Mouse (Mus musculus): ENCODE measurements around the gene Ugt2b37.
"Not testable (repeated sequence)": the region's sequence is repeated elsewhere in the genome, so short reads cannot be mapped to it uniquely, and the experiment has no call there.

The Ugt2b37 gene

GRCm38 (mm10) chr5:87254676-87255075 is at the start of gene Ugt2b37:
Gene Ugt2b37 (minus strand): TSS chr5:87254804.
- DNase-seq (ENCODE audit: low read depth, low spot score), result not testable (repeated sequence)

GRCm38 (mm10) chr5:87286180-87286579 is 31.6 kb upstream of the Ugt2b37 start:
- not testable (repeated sequence) for DNase-seq (ENCODE audit: low read depth, low spot score)

GRCm38 (mm10) chr5:87275986-87276385 is 21.4 kb upstream of the Ugt2b37 start:
- not testable (repeated sequence) for DNase-seq (ENCODE audit: low read depth, low spot score)

- DNase-seq (ENCODE audit: low read depth, low spot score), result no peak
Observed at GRCm38 (mm10) chr5:87275581-87275980, 21.0 kb upstream of the Ugt2b37 start.

- DNase-seq (ENCODE audit: low read depth, low spot score), result no peak
Observed at GRCm38 (mm10) chr5:87255831-87256230, 1.2 kb upstream of the Ugt2b37 start.

- not testable (repeated sequence) for DNase-seq (ENCODE audit: low read depth, low spot score)
Observed at GRCm38 (mm10) chr5:87242140-87242539, 12.5 kb downstream of the Ugt2b37 start.

- DNase-seq (ENCODE audit: low read depth, low spot score), result not testable (repeated sequence)
Observed at GRCm38 (mm10) chr5:87196430-87196829, 58.2 kb downstream of the Ugt2b37 start.
